In the genomic region with DNA sequence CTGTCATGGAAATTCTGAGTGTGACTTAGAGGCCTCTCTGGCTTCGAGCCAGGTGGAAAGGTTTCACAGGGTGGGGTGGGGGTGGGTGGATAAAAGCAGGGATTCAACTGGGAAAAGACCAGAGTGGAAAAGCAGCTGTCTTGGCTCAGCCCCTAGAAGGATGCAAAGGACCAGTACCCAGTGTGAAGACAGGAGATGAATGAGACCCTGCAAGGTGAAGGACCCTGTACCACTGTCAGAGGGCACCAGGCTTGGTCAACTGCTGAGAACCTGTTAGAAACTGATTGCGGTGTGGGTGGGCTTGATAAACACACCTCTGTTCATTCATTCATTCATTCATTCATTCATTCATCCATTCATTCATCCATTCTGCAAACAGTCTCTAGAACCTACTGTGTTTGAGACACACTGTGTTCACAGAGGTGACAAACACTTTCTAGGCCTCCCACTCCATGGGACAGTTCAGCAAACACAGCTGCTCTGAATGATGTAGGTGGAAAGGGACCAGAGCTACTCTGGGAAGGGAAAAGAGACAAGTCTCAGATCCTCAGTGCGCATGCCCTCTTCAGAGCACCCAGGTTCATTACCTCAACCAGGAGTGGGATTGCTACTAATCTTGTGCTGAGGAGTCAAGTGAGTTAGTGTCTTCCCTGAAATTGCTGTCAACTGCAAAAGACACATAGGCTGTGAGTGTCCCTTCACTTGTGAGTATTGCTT, we compare ENCODE assay signal across 10 mouse cellular contexts.
DNase-seq lines count a peak whose midpoint lies in the region; ATAC-seq and TF ChIP-seq lines count a peak whose summit lies in the region.
"Had no signal": no experiment of that assay in that cellular context is flagged by ENCODE, and none has a peak within 500 bp of the region (broad histone marks: within the 10 kb centered on the region; RNA-seq: fewer than 3 reads in every experiment).

No protein-coding gene starts in this region.

- no peaks in the 10 kb centered on the region for H3K9me3 ChIP-seq in lung, embryonic 15.5 days
- H3K9me3 ChIP-seq in forebrain, embryonic 11.5 days (ENCODE audit: control insufficient read depth, low read length) = no peaks in the 10 kb centered on the region
- no peaks in the 10 kb centered on the region for H3K9me3 ChIP-seq in intestine, postnatal 0 days (ENCODE audit: control insufficient read depth)
- no peaks in the 10 kb centered on the region for H3K9me3 ChIP-seq in stomach, embryonic 14.5 days (ENCODE audit: control insufficient read depth, low read depth, low read length)

- no peak overlapping the region for H3K4me3 ChIP-seq in lung, embryonic 15.5 days
- H3K4me3 ChIP-seq in forebrain, embryonic 11.5 days (ENCODE audit: low read depth, low read length) = no peak overlapping the region
- H3K4me3 ChIP-seq in intestine, postnatal 0 days (ENCODE audit: low read depth, low read length) = no peak overlapping the region
- no peak overlapping the region for H3K4me3 ChIP-seq in stomach, embryonic 14.5 days (ENCODE audit: low read depth, low read length)

- ATAC-seq in lung, embryonic 15.5 days (ENCODE audit: borderline replicate concordance, extremely low read depth, low FRiP score, low TSS enrichment) = peak; percentile 82
- peak; percentile 36; the same call in 1 of the 2 replicates for ATAC-seq in forebrain, embryonic 11.5 days (replicated peaks; ENCODE audit: low FRiP score)
- peak; percentile 11; the same call in 1 of the 2 replicates for ATAC-seq in intestine, postnatal 0 days
- peak; percentile 76 for ATAC-seq in stomach, embryonic 14.5 days (ENCODE audit: insufficient number of reproducible peaks, insufficient read depth, low FRiP score, low read depth)

- peaks cover 37% of the 10 kb centered on the region for H3K4me1 ChIP-seq in lung, embryonic 15.5 days
- H3K4me1 ChIP-seq in forebrain, embryonic 11.5 days (replicated peaks; ENCODE audit: control insufficient read depth, insufficient read depth, low read length) = peaks cover 7% of the 10 kb centered on the region; the same call in 1 of the 2 replicates
- H3K4me1 ChIP-seq in intestine, postnatal 0 days (replicated peaks; ENCODE audit: control insufficient read depth, insufficient read depth, low read length) = peaks cover 12% of the 10 kb centered on the region
- peaks cover 37% of the 10 kb centered on the region for H3K4me1 ChIP-seq in stomach, embryonic 14.5 days (ENCODE audit: control insufficient read depth, insufficient read depth, low read length)

- 44% methylated on average over 3 of the region's 3 CpGs for WGBS in lung, embryonic 15.5 days
- 69% methylated on average over 3 of the region's 3 CpGs for WGBS in forebrain, embryonic 11.5 days
- 58% methylated on average over 3 of the region's 3 CpGs for WGBS in intestine, postnatal 0 days
- WGBS in stomach, embryonic 14.5 days = 49% methylated on average over 3 of the region's 3 CpGs

- peak overlapping the region; percentile 91 for H3K27ac ChIP-seq in lung, embryonic 15.5 days
- 0 out of 2 replicates have a peak overlapping the region, but pooled peaks have one; percentile 25 for H3K27ac ChIP-seq in forebrain, embryonic 11.5 days (ENCODE audit: low read depth, low read length)
- no peak overlapping the region for H3K27ac ChIP-seq in intestine, postnatal 0 days (ENCODE audit: low read depth, low read length)
- H3K27ac ChIP-seq in stomach, embryonic 14.5 days (ENCODE audit: low read length) = peak overlapping the region; percentile 97
- H3K27ac ChIP-seq: macrophage had no signal

- no peak for DNase-seq in lung, postnatal 4 days
- DNase-seq in forebrain, embryonic 11.5 days (ENCODE audit: low spot score) = no peak
- DNase-seq in left cerebral cortex, adult 11 months (ENCODE audit: low spot score) = no peak
- DNase-seq in ovary, postnatal 10 days (ENCODE audit: low spot score) = no peak
- no peak for DNase-seq in spleen, adult 12 weeks (ENCODE audit: low spot score)

- no peak for TF ChIP-seq CTCF in intestine, postnatal 0 days (IDR thresholded peaks at IDR 0.05; ENCODE audit: low read depth)

- H3K27me3 ChIP-seq in lung, embryonic 15.5 days = no peaks in the 10 kb centered on the region
- no peaks in the 10 kb centered on the region for H3K27me3 ChIP-seq in forebrain, embryonic 11.5 days (ENCODE audit: control insufficient read depth, insufficient read depth, low read length)
- H3K27me3 ChIP-seq in intestine, postnatal 0 days (replicated peaks; ENCODE audit: control insufficient read depth, insufficient read depth, low read length) = no peaks in the 10 kb centered on the region
- no peaks in the 10 kb centered on the region for H3K27me3 ChIP-seq in stomach, embryonic 14.5 days (ENCODE audit: control insufficient read depth, insufficient read depth, low read length)
- H3K27me3 ChIP-seq: Patski had no signal

- no peaks in the 10 kb centered on the region for H3K36me3 ChIP-seq in lung, embryonic 15.5 days
- H3K36me3 ChIP-seq in forebrain, embryonic 11.5 days (ENCODE audit: control insufficient read depth, insufficient read depth, low read length) = no peaks in the 10 kb centered on the region
- no peaks in the 10 kb centered on the region for H3K36me3 ChIP-seq in intestine, postnatal 0 days (ENCODE audit: control insufficient read depth, insufficient read depth)
- no peaks in the 10 kb centered on the region for H3K36me3 ChIP-seq in stomach, embryonic 14.5 days (ENCODE audit: control insufficient read depth, insufficient read depth, low read length)

- no peak overlapping the region for H3K9ac ChIP-seq in lung, embryonic 15.5 days
- no peak overlapping the region for H3K9ac ChIP-seq in forebrain, embryonic 11.5 days (ENCODE audit: low read length)
- no peak overlapping the region for H3K9ac ChIP-seq in intestine, postnatal 0 days (ENCODE audit: low read depth, low read length)
- H3K9ac ChIP-seq in stomach, embryonic 14.5 days (replicated peaks; ENCODE audit: low read depth, low read length) = no peak overlapping the region

- H3K4me2 ChIP-seq in lung, embryonic 15.5 days = peak overlapping the region; percentile 38; the same call in 1 of the 2 replicates
- H3K4me2 ChIP-seq in forebrain, embryonic 11.5 days (ENCODE audit: low read depth, low read length, severe bottlenecking) = no peak overlapping the region
- peak overlapping the region; percentile 37; the same call in 1 of the 2 replicates for H3K4me2 ChIP-seq in intestine, postnatal 0 days (replicated peaks; ENCODE audit: low read depth)
- no peak overlapping the region for H3K4me2 ChIP-seq in stomach, embryonic 14.5 days (replicated peaks; ENCODE audit: low read depth, low read length)

Comparison
In these comparisons a context has a peak if more than half of its experiments do, and no peak if none do; other contexts are left out.
1. ATAC-seq: peak in every context shown above with its lines; median percentile 82 in lung, embryonic 15.5 days; 76 in stomach, embryonic 14.5 days; 36 in forebrain, embryonic 11.5 days; 11 in intestine, postnatal 0 days.
2. H3K4me2 ChIP-seq: peak in lung, embryonic 15.5 days (single experiment) and intestine, postnatal 0 days (single experiment); none in forebrain, embryonic 11.5 days (single experiment) and stomach, embryonic 14.5 days (single experiment).